Mouse (Mus musculus) C2C12 (cell line): Measurements from ENCODE around the gene Ammecr1. TPM values are rescaled to one million over a fixed set of nuclear protein-coding genes. Genes with fewer than 3 reads are reported as not detected.
A peak's percentile ranks its signal among the peaks of the same experiment; 100 is the strongest.

ENCODE experiments used
- H3K27me3 ChIP-seq: one replicate; pipeline ENCODE4 v1.6.1; 2011; ENCODE audit not compliant: control insufficient read depth, insufficient read depth, insufficient read length
- H3K36me3 ChIP-seq: one replicate; pipeline ENCODE4 v1.6.1; 2011; ENCODE audit not compliant: control insufficient read depth, insufficient read depth
- H3K4me3 ChIP-seq: one replicate; pipeline ENCODE4 v1.5.1; 2011; ENCODE audit warnings: mild to moderate bottlenecking, control low read depth; ENCODE audit not compliant: poor library complexity, insufficient read depth, severe bottlenecking
- H3K79me2 ChIP-seq: one replicate; pipeline ENCODE4 v1.6.1; 2011; ENCODE audit not compliant: control insufficient read depth, insufficient read depth
- H3K79me3 ChIP-seq: one replicate; pipeline ENCODE4 v1.6.1; 2011; ENCODE audit warnings: low read depth, control low read depth
- H3ac ChIP-seq: one replicate; pipeline ENCODE3; 2011; ENCODE audit warnings: low read depth; ENCODE audit not compliant: control insufficient read depth, insufficient read length
- CEBPB ChIP-seq: IDR thresholded peaks from one replicate; pipeline ENCODE4 v1.6.1; 2011; ENCODE audit warnings: low read depth, mild to moderate bottlenecking, control low read depth, moderate library complexity
- CTCF ChIP-seq: IDR thresholded peaks from one replicate; pipeline ENCODE4 v1.5.1; 2011; ENCODE audit not compliant: control insufficient read depth, insufficient read depth, insufficient read length
- FOSL1 ChIP-seq: IDR thresholded peaks from one replicate; pipeline ENCODE4 v1.8.0; 2011; ENCODE audit warnings: mild to moderate bottlenecking, low read length; ENCODE audit not compliant: poor library complexity, insufficient read depth, severe bottlenecking
- MAX ChIP-seq: IDR thresholded peaks from one replicate; pipeline ENCODE4 v1.6.1; 2011; ENCODE audit warnings: mild to moderate bottlenecking, control low read depth
- MYOD1 ChIP-seq: IDR thresholded peaks from one replicate; pipeline ENCODE4 v1.6.1; 2011; ENCODE audit warnings: low read depth; ENCODE audit not compliant: control insufficient read depth, insufficient read length
- MYOG ChIP-seq: IDR thresholded peaks from one replicate; pipeline ENCODE4 v1.6.1; 2011; ENCODE audit not compliant: control insufficient read depth, insufficient read length; ENCODE audit errors: extremely low read depth
- USF1 ChIP-seq: IDR thresholded peaks from one replicate; pipeline ENCODE4 v1.6.1; 2011; ENCODE audit warnings: low read depth, mild to moderate bottlenecking, control low read depth, moderate library complexity
- long read RNA-seq, 2 experiments: library from polyadenylated mRNA; unstranded; transcript quantifications; one replicate each; pipeline ENCODE4 v2.0.0; 2019 to 2020
- polyA plus RNA-seq: library from polyadenylated mRNA; unstranded; fragments of >200 nt; fragmentation: generic; extraction: Trizol; gene quantifications from one replicate; pipeline ENCODE4 v1.2.1, GENCODE M21; 2012; ENCODE audit warnings: missing spikeins

The Ammecr1 gene
- polyA plus RNA-seq, result 7.5 TPM
- long read RNA-seq, experiment 1, full-length matches to known transcripts, result 1 of 8 reads
- long read RNA-seq, experiment 1, partial matches to known transcripts, result 0 of 8 reads
- long read RNA-seq, experiment 1, other reads (novel, unspliced or antisense), result 7 of 8 reads
- long read RNA-seq, experiment 2, full-length matches to known transcripts, result 3 of 10 reads
- long read RNA-seq, experiment 2, partial matches to known transcripts, result 1 of 10 reads
- long read RNA-seq, experiment 2, other reads (novel, unspliced or antisense), result 6 of 10 reads

DNA sequence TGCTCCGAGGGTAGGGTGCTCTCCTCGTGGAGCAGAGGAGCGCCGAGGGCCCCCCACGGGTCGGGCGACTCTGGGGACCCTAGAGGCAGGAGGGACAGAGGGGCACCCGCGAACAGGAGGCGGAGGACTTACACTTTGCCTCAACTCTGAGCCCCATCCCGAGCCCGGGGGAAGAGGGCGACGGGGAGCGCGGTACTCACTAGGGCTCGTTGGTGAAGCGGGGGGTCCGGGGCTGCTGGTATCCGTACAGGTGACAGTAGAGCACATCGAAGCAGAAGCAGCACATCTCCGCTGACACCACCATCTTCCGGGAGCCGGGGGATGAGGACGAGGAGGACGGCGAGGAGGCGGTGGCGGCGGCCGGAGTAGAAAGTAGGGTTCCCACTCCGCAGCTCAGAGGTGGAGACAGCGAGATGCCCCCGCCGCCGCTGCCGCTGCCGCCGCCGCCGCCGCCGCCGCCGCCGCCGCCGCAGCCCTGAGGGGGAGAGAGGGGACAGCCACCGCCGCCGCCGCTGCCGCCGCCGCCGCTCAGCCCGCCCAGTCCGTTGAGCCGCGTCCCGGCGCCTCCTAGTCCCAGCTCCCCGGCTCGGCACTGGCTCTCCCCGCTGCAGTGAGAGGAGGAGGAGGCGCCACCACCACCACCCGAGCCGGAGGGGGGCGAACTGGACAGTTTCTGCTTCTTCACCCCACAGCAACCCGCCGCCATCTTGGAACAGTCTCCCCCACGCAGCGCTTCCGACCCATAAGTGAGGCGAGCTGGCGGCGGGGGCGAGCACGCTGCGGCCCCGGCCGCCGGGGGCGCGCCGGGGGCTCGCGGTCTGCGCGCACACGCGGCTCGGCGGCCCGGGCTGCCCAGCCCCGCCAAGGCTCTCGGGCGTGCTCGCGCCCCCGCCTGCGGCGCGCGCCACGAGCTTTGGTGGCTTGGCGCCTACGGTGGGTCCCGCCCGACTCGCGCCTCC is at the start of gene Ammecr1:
TSS of gene Ammecr1 (minus strand) at position 721 of the 959 bp plus-strand sequence.
- no peaks in the 10 kb centered on the region for H3K36me3 ChIP-seq
- peak within 1 kb of the TSS; percentile 70 for H3ac ChIP-seq
- H3K79me2 ChIP-seq, result peaks cover 50% of the 10 kb centered on the region
- no peaks in the 10 kb centered on the region for H3K27me3 ChIP-seq
- peaks cover 35% of the 10 kb centered on the region for H3K79me3 ChIP-seq
- TF ChIP-seq FOSL1 (no peak), MAX (peak; percentile 22), MYOD1 (no peak), CTCF (no peak), MYOG (no peak), USF1 (no peak), CEBPB (no peak)
- H3K4me3 ChIP-seq, result peak within 1 kb of the TSS; percentile 48

DNA sequence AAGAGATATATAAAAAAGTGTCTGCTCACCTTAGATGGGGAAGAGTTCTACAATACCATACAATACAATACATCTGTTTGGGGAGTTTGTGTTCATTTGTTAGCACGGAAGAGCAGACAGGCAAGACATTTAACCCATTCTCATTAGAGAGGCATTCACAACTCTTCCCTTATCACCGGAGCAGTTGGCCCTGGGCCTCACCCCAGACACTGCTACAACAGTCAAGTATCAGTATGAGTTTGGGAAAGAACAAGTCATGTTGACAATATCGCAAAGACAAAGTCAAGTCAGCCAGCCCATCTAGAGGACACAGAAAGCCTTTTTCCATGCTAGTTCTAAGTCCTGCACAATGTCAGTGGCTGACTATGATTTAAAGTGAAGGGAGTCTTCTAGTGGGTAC is 47.6 kb upstream of the Ammecr1 start:
- Histone ChIP-seq H3K79me3 (no peaks in the 10 kb centered on the region), H3K4me3 (no peak overlapping the region), H3K79me2 (no peaks in the 10 kb centered on the region), H3K36me3 (no peaks in the 10 kb centered on the region), H3K27me3 (no peaks in the 10 kb centered on the region), H3ac (no peak overlapping the region)
- TF ChIP-seq MYOD1, result no peak

- Histone ChIP-seq H3K79me3 (no peaks in the 10 kb centered on the region), H3K79me2 (no peaks in the 10 kb centered on the region), H3K36me3 (no peaks in the 10 kb centered on the region), H3K4me3 (no peak overlapping the region), H3ac (no peak overlapping the region), H3K27me3 (no peaks in the 10 kb centered on the region)
- no peak for TF ChIP-seq FOSL1
- no peak for TF ChIP-seq MYOD1
- TF ChIP-seq USF1, result no peak
- no peak for TF ChIP-seq CTCF
- no peak for TF ChIP-seq MYOG
- no peak for TF ChIP-seq MAX
- TF ChIP-seq CEBPB, result no peak
Observed at GRCm38 (mm10) chrX:143012334-143012733, 45.8 kb upstream of the Ammecr1 start.

DNA sequence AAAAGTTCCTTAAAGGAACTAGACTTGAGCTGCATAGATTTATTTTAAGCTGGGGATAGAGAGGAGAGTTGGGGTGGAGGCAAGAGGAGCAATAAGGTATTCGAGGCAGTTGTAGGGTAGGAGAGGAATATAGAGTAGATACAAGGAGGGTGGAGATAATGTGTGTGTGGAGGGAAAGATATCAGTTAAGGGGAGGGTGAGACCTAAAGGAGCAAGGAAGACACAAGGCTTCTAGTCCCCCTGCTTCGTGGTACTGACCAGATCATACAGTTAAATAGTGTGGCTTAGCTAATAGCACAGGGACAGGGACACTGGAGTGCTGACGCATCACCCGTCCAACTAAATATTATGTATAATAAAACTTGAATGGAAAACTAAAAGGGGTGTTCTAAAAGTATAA is 45.3 kb upstream of the Ammecr1 start:
- H3K79me3 ChIP-seq, result no peaks in the 10 kb centered on the region
- H3K27me3 ChIP-seq, result no peaks in the 10 kb centered on the region
- H3ac ChIP-seq, result no peak overlapping the region
- TF ChIP-seq CTCF (no peak), MYOG (no peak), USF1 (no peak), MYOD1 (no peak), FOSL1 (no peak), CEBPB (no peak)
- H3K4me3 ChIP-seq, result no peak overlapping the region
- H3K79me2 ChIP-seq, result no peaks in the 10 kb centered on the region
- no peaks in the 10 kb centered on the region for H3K36me3 ChIP-seq

- Histone ChIP-seq H3K4me3 (no peak overlapping the region), H3ac (no peak overlapping the region), H3K27me3 (no peaks in the 10 kb centered on the region), H3K79me2 (no peaks in the 10 kb centered on the region), H3K36me3 (no peaks in the 10 kb centered on the region), H3K79me3 (no peaks in the 10 kb centered on the region)
- TF ChIP-seq MAX, result no peak
- no peak for TF ChIP-seq CTCF
- TF ChIP-seq FOSL1, result no peak
- TF ChIP-seq USF1, result no peak
- TF ChIP-seq CEBPB, result no peak
- TF ChIP-seq MYOD1, result no peak
- TF ChIP-seq MYOG, result no peak
Observed at GRCm38 (mm10) chrX:143004131-143004846, 37.8 kb upstream of the Ammecr1 start.
